Mouse (Mus musculus): Measurements from ENCODE around the gene Tspan18.

DNA sequence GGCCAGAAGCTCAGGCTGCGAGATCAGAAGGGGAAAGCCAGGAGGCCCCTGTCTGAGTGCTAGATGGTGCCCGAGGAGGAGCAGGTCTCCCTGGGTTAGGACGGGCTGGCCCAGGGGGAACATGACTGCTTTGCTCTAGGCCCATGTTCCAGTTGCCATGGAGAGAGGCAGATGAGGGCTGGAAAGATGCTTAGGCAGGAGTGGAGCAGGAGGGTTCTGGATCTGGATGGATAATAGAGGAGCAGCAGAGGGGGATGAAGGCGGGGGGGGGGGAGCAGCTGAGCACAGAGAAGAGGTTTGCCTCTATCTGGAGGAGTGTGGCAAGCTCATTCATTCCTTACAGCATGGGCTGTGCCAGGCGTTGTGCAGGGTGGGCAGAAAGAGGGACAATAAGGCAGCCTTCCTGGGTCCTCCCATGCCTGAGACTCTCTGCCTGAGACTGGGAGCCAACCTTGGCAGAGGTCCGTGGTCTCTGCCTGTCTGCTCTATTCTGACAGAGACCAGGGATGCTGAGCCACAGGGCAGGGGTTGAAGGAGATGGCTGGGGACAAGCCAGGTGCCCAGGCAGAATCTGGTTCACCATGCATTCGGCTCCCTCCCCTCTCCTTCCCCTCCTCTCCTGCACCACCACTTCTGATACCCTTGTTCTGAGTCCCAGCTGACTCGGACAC, 77.4 kb downstream of the Tspan18 start:
- no peak for TF ChIP-seq CTCF (IDR thresholded peaks at IDR 0.05; ENCODE audit: control insufficient read depth, insufficient read depth, insufficient read length)
- TF ChIP-seq USF1 (IDR thresholded peaks at IDR 0.05; ENCODE audit: low read depth), result no peak
- TF ChIP-seq CEBPB (IDR thresholded peaks at IDR 0.05; ENCODE audit: low read depth), result no peak
- no peak for TF ChIP-seq MYOD1 (IDR thresholded peaks at IDR 0.05; ENCODE audit: control insufficient read depth, insufficient read length, low read depth)
- TF ChIP-seq MAX (IDR thresholded peaks at IDR 0.05), result no peak

Data from C2C12 (cell line).